Mouse (Mus musculus) megakaryocyte, adult 5-6 weeks (primary cell): ENCODE data around the gene Tmem164. TPM values are rescaled to one million over a fixed set of nuclear protein-coding genes. Genes with fewer than 3 reads are reported as not detected.

Source experiments
- ATAC-seq: 2 replicates; pipeline ENCODE4 v1.8.0; 2016; ENCODE audit warnings: mild to moderate bottlenecking, inconsistent platforms; ENCODE audit not compliant: poor library complexity, severe bottlenecking
- total RNA-seq, 2 experiments: library from RNA; stranded (forward) in 1 of 2; stranded (reverse) in 1 of 2; fragments of 153-499, 151-499 nt in 1 of 2; fragments of 221-1000, 200-1000 nt in 1 of 2; gene quantifications; 2 replicates each; pipeline versions ENCODE4 v1.2.3 to v1.2.4; 2015 to 2017

The Tmem164 gene
- total RNA-seq, 2 experiments from 2014 or later = 41.4 to 56.6 TPM

DNA sequence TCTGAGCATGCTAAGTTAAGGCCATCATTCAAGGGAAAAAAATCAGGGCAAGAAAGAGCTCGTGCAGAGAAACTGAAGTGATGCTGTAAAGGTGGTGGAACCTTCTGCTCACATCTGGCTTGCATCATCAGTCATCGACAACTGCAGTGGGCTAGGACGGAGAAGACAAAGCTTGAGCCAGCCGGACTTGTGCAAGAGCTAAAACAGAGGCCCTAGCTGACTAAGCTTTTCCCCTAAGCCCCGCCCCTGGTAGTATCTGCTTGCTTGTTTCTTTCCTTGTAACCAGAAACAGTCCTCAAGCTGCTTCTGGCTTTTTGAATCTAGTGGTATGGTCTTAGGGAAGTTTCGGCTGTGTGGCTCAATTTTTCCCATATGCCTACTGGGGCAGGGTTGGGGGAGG lies 56.5 kb downstream of the Tmem164 start:
- peak; percentile 95 for ATAC-seq

DNA sequence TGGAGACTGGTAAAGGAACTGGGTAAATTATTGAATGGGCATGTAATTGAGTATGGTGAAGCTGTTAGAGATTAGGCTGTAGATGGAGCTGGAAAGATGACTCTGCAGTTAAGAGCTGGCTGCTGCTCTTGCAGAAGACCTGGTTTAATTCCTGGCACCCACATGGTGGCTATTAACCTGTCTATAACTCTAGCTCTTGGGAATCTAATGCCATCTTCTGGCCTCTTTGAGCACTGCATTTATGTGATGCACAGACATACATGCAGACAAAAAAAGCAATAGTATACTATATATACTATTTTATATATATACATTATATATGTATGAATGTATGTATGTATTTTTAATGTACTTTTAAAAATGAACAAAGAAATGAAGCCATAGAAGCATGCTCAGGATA lies 66.2 kb downstream of the Tmem164 start:
- no peak for ATAC-seq

DNA sequence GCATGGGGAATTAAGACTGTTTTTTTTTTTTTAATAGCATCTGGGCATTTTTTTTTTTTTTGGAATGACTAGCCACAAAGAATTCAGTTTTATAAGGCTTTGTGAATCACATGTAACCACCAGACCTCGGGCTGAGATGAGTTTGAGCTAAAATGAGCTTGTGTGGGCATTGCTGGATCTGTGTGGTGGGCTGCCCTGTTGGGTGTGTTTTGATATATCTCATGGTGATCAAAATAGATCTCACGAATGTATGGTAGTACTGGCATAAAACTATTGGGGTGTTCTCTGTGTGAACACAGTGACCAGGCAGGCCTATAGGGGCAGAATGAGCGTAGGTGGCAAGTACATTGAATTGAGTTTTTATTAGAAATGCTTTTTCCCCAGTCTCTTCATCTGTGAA lies 67.4 kb downstream of the Tmem164 start:
- ATAC-seq = no peak

DNA sequence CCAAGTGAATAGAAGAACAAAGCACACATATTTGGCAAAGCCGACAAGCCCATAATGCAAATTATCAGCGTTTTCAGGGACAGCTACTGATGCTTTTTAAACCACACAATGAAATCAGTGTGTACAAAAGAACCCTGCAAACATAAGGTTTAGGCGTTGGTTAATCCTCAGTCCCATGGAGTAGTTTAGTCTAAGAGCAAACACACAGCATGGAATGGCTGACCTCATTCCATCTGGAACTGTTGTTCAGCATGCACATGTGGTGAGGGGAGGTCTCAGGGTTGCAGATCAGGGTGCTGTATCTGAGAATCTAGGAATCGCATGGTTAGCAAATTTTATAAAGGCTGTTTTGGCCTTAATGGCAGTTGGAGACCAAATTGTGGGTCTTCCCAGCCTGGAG lies 69.6 kb downstream of the Tmem164 start:
- no peak for ATAC-seq

DNA sequence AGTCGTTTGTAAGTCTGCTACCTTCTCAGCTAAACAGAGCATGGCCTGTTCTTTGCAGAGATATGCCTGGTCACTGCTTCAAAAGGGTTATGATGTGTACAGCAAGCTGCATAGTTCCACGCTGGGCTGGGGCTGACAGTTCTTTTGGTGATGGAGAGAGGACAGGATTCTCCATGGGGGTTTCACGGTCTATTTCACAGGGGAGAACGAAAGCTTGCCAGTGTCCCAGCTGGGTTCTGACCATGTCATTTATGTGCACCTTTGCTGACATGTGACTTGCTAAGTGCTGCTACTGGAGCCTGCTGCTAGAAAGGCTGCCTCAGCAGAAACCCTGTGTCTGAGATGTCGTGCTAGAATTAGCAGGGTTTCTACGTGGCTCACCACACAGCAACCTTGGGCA lies 74.3 kb downstream of the Tmem164 start:
- no peak for ATAC-seq

DNA sequence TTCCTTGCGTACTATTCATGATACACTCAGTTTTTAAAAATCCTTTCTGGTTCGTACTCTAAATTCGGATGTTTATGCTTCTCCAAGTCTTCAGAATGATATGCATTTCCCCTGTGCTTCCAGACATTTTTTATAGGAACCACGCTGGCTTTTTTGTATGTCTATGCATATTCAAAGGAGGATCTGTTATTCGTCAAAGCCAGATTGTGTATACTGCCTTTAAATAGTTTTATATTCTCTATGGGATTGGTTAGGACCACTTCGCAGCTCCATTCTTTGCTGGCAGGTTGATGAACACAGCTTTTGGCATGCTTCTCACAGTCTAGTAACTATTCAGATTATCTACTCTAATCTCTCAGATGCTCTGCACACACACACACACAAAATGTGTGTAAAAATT lies 79.2 kb downstream of the Tmem164 start:
- ATAC-seq = no peak

DNA sequence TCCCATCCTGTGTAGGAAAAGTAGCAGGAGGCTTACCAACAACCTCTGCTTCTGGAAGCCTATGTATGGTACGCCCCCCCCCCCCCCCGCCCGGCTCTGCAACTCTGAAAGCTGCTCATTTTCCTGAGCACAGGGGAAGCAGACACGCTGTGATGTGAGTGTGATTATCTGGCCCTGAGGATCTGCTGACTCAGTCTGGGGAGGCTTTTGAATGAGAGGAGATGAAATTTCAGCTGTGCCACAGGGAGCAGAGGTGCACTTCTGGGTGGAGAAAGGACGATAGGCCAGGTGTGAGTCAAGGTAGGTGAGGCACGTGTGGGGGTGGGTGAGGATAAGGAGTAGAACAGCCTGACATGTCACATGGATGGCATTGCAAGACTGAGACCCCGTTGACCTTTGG lies 82.1 kb downstream of the Tmem164 start:
- ATAC-seq = no peak

DNA sequence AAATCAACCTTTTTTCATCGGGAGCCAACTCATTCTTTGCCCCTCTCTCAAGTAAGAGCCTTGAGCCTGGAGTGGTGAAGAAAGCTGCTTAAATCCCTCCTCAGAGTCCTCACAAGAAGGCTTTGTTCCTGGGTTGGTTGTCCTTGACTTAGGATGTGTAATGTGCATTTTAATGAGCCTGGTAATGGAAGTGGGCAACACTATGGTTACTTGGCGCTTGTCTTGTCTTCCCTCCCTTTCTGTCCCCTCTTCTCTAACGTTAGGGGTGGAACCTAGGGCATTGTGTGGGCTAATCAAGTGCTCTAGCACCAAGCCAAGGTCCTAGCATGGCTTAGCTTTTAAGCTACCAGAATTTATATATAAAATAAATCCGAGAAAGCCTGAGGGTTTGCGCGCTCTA lies 88.5 kb downstream of the Tmem164 start:
- no peak for ATAC-seq

DNA sequence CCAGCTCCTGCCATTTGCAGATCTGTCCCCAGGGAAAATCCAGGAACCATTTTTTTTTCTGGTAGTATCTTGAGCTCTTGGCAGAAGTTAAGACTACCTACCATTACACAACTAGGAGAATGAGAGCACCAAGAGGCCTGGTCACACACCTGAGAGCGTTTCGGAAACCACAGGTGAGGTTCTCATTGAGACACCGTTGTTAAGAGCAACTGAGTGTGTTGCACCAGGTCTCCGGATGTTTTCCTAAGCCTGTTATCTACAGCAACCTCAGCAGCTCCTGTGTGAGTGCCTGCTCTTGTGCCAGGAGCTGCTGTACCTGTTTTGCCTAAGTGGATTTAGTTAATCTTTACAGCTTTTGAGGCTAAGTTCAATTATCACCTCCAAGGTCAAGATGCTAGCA lies 92.5 kb downstream of the Tmem164 start:
- ATAC-seq = no peak

DNA sequence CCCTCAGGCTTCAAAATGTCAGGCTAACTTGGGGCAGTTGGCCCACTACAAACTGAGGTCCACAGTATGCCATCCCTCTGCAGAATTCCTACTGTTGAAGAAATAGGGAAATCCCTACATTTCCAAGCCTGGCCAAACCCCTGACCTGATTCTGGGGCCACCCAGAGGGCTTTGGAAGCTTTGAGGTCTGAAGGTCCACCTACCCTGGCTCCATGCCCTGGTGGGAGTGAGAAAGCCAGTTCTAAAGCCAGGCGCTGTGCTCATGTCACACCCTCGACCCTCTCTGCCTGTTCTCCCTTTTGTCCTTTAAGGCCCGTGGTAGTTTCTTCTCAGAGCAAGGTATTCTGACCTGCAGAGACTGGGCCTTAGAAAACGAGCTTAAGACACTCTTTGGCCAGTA lies 94.9 kb downstream of the Tmem164 start:
- ATAC-seq = no peak

DNA sequence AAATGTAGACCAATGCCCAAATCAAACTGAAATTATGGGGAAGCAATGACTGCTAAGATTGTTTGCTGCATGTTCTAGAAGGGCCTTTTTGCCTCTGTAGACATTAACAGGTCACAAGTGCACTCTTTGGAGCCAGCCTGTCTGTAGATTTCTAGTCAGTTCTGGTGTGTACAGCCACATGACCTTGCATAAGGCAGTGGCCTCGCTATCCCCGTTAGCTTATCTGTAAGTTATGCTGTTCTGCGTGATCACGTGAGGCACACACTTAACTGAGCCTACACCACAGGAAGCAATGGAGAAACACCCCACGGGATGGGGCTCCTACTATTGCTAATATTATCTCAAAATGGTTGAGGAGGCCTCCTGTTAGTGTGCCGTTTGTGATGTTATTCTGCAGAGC lies 97.4 kb downstream of the Tmem164 start:
- peak; percentile 91 for ATAC-seq

DNA sequence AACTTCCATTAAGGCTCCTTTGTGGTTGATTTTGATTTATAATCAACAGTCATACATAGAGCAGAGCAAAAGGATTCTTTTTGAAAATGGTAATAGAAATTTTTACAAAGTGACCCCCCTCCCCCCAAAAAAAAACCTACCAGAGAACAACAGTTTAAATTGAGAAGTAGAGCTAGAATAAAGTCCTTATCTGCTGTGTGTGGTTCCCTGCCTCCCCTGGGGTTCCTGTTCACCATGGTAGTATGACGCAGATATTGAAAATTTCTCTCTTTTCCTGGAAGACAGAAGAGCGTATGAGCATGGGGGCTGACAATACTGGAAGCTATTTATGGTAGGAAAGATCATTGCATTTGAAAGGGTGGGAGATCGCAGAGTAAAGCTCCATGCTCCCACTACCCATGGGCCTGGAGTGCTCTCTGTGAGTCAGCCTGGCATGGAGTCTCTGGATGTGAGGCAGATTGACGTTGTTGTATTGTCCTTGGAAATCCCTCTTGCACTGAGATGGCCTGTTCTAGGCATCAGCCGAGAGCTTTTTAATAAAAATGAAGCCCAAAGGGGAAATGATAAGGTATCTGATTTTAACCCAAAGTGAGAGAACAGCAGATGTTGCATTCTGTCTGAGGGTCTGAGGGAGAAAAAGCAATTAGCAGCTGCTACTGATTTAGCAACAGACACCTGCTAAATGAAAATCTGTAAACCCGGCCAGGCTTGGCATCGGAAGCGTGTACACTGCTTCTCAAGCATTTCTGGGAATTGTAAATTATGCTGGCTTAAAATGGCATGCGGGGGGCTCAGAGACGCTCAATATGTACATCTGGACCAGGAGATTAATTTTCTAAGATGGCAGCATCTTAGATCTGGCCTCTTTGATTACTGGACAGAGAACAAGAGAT lies 105.2 kb downstream of the Tmem164 start:
- no peak for ATAC-seq

DNA sequence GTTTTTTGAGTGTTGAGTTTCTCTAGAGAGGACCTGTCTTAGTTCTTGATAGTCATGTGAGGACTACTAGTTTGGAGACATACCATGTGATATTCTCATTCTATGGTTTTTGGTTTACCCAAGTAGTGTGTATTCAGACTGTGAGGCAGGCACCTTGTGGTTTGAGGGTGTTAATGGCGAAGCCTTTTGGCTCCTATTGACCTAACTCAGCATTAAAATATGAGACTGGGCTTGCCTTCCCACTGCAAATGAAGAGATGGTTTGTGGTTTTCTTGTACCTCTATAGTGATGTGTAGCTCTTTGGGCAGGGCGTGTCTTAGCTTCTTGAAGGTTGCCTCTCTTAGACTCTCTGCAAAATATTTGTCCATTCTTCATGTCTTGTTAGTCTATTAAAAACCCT lies 111.0 kb downstream of the Tmem164 start:
- ATAC-seq = no peak

DNA sequence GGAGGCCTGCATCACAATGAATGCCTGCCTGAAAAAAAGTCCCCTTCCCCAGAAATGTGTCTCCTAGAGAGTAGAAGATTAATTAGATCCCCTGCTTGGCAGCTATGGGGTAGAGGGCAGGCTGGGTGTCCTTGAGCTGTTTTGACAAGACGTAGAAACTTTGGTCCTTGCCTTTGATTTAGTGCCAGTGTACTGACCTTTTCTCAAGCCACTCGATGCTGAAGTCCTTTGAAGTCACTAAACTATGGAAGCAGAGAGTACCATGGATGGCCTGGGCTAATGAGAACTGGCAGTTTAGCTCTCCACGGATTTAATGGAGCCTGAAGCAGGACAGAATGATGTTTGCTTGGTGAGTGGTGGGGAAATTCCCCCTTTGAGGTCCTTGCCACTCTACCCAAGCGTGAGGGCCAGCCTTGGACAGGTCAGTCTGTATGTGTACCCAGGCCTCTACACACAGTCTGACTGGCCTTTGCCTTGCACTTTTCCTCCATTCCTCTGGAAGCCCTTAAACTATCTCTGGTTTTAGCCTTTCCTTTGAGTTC lies 112.9 kb downstream of the Tmem164 start:
- no peak for ATAC-seq

DNA sequence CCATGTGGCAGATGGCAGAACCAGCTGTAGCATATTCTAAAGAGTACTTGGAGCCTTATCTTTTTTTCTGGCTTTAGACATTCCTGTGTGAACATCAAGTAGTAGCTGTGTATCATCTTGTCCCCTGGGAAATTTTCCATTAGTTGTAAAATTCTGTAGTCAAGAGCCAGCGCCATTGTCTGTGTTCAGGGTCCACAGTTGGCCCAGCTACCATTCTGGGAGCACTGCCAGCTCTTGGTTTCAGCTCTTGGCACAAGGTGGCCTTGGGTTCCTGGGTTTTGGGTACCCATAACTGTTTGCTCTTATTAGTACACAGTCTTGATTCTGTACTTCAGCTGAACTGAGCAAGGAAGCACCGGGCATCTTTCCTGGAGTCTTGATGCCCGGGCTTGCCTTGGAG lies 123.4 kb downstream of the Tmem164 start:
- no peak for ATAC-seq

DNA sequence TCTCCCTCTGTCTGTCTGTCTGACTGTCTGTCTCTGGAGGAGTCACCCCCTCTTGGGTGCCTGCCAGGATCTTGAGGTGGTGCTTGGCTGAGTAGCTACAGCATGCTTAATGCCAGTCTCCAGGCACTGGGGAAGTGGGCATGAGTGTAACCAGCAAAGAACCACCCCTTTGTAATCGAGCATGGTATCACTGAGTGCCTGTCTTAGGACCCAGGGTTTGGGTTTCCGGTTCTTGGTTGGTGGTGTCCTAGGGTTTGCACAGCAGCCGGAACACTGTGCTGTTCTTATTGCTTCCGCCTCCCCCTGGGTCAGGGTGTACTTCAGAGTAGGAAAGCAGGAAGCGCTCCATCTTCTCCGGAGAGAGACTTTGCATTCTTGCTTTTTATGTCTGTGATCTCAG lies 124.9 kb downstream of the Tmem164 start:
- ATAC-seq = 0 out of 2 replicates have a peak, but pooled peaks have one; percentile 27

DNA sequence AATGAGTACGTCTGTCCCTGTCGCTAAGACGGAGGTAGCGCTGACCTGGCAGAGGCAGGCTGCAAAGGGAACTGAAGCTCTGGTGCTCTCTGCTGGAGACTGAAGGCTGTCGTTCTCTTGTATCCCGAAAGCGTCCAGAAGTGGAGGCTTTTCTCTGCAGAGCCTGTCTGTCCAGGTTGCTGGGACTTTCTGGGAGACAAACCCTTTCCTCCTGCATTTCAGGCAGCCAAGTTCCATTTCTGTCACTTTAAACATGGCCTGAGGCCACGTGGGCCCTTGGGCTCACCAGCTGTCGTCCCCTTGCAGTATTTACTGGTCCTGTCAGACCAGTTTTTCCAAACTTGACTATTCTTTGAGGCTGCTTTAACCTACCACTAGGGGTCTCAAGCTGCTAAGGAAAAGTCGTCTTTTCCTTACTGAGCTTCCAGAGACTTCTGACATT lies 125.4 kb downstream of the Tmem164 start:
- no peak for ATAC-seq

DNA sequence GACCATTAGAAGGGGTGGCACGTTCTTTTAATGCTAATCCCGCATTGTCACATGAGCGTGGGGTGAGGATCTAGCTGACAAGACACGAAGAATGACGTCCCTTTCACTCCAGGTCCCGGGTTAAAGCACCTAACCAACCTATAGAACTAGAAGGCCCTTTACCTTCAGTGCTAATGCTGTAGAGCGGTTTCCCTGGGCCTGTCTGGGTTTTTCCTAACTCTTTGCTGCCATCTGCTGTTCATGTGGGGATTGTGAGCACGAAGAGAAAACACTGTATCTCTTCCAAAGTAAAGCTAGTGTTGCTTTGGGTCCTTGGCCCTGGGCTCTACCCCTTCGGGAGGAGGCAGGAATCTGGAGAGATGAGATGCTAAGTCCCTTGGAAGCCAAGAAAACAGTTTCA lies 127.2 kb downstream of the Tmem164 start:
- peak; percentile 59 for ATAC-seq

DNA sequence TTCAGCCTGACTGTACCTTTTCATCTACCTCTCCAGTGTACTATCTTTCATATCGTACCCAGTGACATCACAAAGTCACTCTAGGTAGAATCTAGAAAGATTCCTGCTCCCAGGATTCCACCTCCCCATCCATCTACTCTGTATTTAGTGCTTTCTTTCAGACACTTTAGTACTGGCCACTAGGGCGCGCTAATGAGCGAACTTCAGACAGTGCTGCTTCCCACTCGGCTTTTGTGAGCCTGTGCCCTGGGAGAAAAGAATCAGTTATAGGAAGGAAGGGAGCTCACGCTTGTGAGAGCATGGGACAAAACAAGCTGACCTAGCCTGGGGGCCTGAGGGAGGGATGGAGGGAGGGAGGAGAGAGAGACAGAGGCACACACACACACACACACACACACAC lies 131.9 kb downstream of the Tmem164 start:
- ATAC-seq = no peak

DNA sequence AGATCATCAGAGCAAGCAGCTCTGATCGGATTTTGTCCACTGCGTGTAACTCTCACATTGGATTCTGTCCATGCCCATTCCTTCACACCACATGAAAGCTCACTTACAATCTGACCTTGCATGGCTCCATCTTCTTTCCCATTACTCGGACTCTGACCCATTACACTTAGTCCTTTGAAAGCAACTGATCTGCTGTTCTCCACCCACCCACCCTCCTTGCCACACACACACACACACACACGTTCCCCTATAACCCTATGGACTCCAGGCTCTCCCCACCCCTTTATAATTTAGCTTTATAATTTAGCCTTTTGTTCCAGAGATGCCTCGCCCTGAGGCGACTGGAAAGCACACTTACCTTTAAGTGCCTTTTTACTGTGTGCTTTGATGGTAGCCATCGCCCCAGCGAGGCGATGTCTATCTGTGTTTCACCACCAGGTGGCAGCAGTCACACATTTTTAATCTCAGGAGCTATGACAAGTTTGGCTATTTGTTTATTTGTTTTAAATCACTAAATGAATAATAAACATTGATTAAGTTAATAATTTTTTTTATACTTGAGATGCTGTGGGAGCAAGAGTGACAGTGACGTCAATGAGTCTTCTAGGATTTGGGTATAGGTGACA lies 137.0 kb downstream of the Tmem164 start:
- no peak for ATAC-seq

DNA sequence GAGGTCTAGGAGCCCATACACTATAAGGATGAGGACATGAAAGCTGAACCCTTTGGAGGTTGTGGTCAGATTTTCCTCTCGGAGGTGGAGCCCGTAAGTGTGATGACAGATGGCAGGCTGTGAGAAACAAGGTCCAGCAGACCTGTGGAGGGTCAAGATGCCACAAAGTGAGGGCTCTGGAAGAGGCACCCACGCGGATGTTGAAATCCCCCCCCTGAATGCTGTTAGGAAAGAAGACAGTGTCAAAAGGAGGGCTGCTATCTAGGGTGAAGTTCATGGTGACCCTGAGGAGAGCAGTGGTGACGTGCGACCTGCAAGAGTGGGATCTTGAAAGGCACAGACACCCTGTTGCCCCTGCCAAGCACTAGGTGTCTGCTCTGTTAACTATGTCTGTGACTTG lies 140.0 kb downstream of the Tmem164 start:
- no peak for ATAC-seq

DNA sequence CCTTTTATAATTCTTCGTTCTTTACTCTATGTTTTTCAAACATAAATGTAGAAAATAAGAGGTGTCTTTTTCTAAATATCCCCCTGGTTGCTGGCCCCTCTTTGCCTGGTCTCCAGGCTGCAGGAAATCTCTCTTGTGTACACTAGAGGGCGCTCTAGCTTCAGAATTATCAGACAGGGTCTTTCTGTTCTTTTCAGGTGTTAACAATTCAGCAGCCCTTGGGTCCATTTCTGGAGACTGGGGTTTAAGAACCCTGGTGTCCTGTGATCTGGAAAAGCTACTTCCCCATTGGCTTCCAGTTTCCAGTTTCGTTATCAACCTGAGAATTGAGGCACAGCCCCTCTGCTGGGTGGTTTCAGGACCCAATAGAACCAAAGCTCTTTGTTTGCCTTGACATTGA lies 140.6 kb downstream of the Tmem164 start:
- 0 out of 2 replicates have a peak, but pooled peaks have one; percentile 30 for ATAC-seq
